Mouse (Mus musculus) liver, embryonic 14.5 days (tissue): ENCODE data around the gene 1700001C02Rik.

ENCODE experiments used
- CTCF ChIP-seq: IDR thresholded peaks from 2 replicates; pipeline ENCODE4 v1.5.1; 2016; ENCODE audit warnings: antibody characterized with exemption, low read depth, control low read depth
- EP300 ChIP-seq: IDR thresholded peaks from 2 replicates; pipeline ENCODE4 v1.6.1; 2016; ENCODE audit warnings: antibody characterized with exemption, low read depth

DNA sequence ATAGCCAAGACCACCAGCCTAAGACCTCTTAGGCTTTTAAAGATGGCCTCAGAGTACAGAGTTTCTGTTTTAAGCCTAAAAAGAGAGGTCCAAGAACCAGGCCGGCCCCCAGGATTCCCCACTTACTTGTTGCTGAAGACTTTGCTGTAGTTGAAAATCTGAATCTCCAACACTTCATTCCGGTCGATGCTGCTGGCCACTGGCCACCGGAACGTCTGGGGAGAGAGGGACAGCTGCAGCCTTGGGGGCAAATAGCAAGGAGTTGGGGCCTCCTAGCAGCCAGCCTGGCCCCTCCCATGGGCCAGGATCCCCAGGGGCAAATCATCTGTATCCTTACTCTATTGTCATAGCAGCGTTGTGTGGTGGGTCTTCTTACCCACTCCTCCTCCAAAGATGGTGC is 38.4 kb upstream of the 1700001C02Rik start:
- TF ChIP-seq CTCF (no peak), EP300 (no peak)
